In genomic region chr3:60575945-60576344, GRCm38 (mm10) we compare ENCODE assay signal across 9 mouse cellular contexts.
DNase-seq lines count a peak whose midpoint lies in the region; ATAC-seq and TF ChIP-seq lines count a peak whose summit lies in the region.
"Had no signal": no experiment of that assay in that cellular context is flagged by ENCODE, and none has a peak within 500 bp of the region (broad histone marks: within the 10 kb centered on the region; RNA-seq: fewer than 3 reads in every experiment).

No protein-coding gene starts in this region.

- in situ Hi-C loops in CH12.LX (cut with MboI; ENCODE audit: low pct_ligation_motif_present, low pct_unique_long_range_greater_than_20kb, low sequenced_read_pairs): no loop called here

- WGBS in forebrain, postnatal 0 days: 23% methylated on average over 2 of the region's 2 CpGs
- 46% methylated on average over 2 of the region's 2 CpGs for WGBS in forebrain, embryonic 12.5 days
- WGBS in kidney, adult 2 months: 15% methylated on average over 2 of the region's 2 CpGs
- WGBS in kidney, embryonic 14.5 days: 51% methylated on average over 2 of the region's 2 CpGs

- DNase-seq in forebrain, postnatal 0 days: no peak
- no peak for DNase-seq in kidney, adult 2 months
- DNase-seq in CH12.LX (ENCODE audit: extremely low read depth): no peak
- no peak for DNase-seq in kidney, postnatal 14 days
- no peak for DNase-seq in frontal cortex, adult 2 months (ENCODE audit: extremely low spot score in 1 of 2, low spot score in 1 of 2)

- no peak overlapping the region for H3ac ChIP-seq in myocyte (ENCODE audit: control insufficient read depth, insufficient read length)

- H3K4me1 ChIP-seq in forebrain, postnatal 0 days (ENCODE audit: insufficient read depth): peaks cover 19% of the 10 kb centered on the region
- 0 out of 2 replicates have a peak, but pooled peaks cover 8% of the 10 kb centered on the region for H3K4me1 ChIP-seq in forebrain, embryonic 12.5 days
- peaks cover 25% of the 10 kb centered on the region; the same call in 1 of the 2 replicates for H3K4me1 ChIP-seq in kidney, adult 2 months (ENCODE audit: control insufficient read depth, insufficient read depth, low read length)
- H3K4me1 ChIP-seq in kidney, embryonic 14.5 days (ENCODE audit: control insufficient read depth, insufficient read depth, low read length): 0 out of 2 replicates have a peak, but pooled peaks cover 7% of the 10 kb centered on the region
- H3K4me1 ChIP-seq in CH12.LX (ENCODE audit: control insufficient read depth in 1 of 2, insufficient read depth in 2 of 2): peaks cover 13 to 96% of the 10 kb centered on the region in 2 experiments

- no peaks in the 10 kb centered on the region for H3K36me3 ChIP-seq in forebrain, postnatal 0 days (ENCODE audit: insufficient read depth)
- H3K36me3 ChIP-seq in forebrain, embryonic 12.5 days (replicated peaks): no peaks in the 10 kb centered on the region
- no peaks in the 10 kb centered on the region for H3K36me3 ChIP-seq in kidney, adult 2 months (ENCODE audit: control insufficient read depth, insufficient read depth, low read length)
- no peaks in the 10 kb centered on the region for H3K36me3 ChIP-seq in kidney, embryonic 14.5 days (ENCODE audit: control insufficient read depth, insufficient read depth, low read length)
- H3K36me3 ChIP-seq in CH12.LX (replicated peaks in 1 of 2; ENCODE audit: control insufficient read depth in 1 of 2, insufficient read depth in 1 of 2, low read length in 1 of 2) (peaks cover 2 to 34% of the 10 kb centered on the region in 2 experiments), myocyte (ENCODE audit: control insufficient read depth, insufficient read depth) (no peaks in the 10 kb centered on the region)
- H3K36me3 ChIP-seq: midbrain, embryonic 10.5 days had no signal

- peak overlapping the region; percentile 17; the same call in 1 of the 2 replicates for H3K4me2 ChIP-seq in forebrain, postnatal 0 days (ENCODE audit: low read depth)
- H3K4me2 ChIP-seq in forebrain, embryonic 12.5 days: no peak overlapping the region
- no peak overlapping the region for H3K4me2 ChIP-seq in kidney, embryonic 14.5 days (replicated peaks; ENCODE audit: low read depth, low read length)
- H3K4me2 ChIP-seq in CH12.LX (ENCODE audit: insufficient read depth, low read depth, poor library complexity, severe bottlenecking): peak overlapping the region; percentile 89
- peak overlapping the region; percentile 27 for H3K4me2 ChIP-seq in myocyte (ENCODE audit: low read depth)

- H3K79me2 ChIP-seq in CH12.LX (replicated peaks; ENCODE audit: control insufficient read depth, extremely low read depth, insufficient read depth, poor library complexity, severe bottlenecking) (peaks cover 83% of the 10 kb centered on the region), myocyte (ENCODE audit: control insufficient read depth, insufficient read depth) (peaks cover 99% of the 10 kb centered on the region)

- TF ChIP-seq EP300 in CH12.LX (IDR thresholded peaks at IDR 0.05; ENCODE audit: low read length): no peak

- H3K27ac ChIP-seq in forebrain, postnatal 0 days (ENCODE audit: low read depth, low read length): no peak overlapping the region
- no peak overlapping the region for H3K27ac ChIP-seq in forebrain, embryonic 12.5 days
- peak overlapping the region; percentile 90; the same call in 1 of the 2 replicates for H3K27ac ChIP-seq in kidney, adult 2 months (ENCODE audit: insufficient read depth, low read depth, low read length)
- H3K27ac ChIP-seq in kidney, embryonic 14.5 days (ENCODE audit: low read depth, low read length): no peak overlapping the region
- no peak overlapping the region; the same call in 1 of the 2 replicates for H3K27ac ChIP-seq in CH12.LX (ENCODE audit: insufficient read depth, low read depth)
- H3K27ac ChIP-seq: midbrain, embryonic 10.5 days had no signal

- H3K4me3 ChIP-seq in forebrain, postnatal 0 days (ENCODE audit: low read depth, low read length): no peak overlapping the region
- H3K4me3 ChIP-seq in forebrain, embryonic 12.5 days (replicated peaks): no peak overlapping the region
- H3K4me3 ChIP-seq in kidney, adult 2 months (ENCODE audit: insufficient read depth, low read depth, low read length): no peak overlapping the region
- no peak overlapping the region for H3K4me3 ChIP-seq in kidney, embryonic 14.5 days (ENCODE audit: low read length)
- H3K4me3 ChIP-seq in CH12.LX (replicated peaks in 1 of 3; ENCODE audit: low read depth in 2 of 3, low read length in 2 of 3, poor library complexity in 1 of 3) (no peak overlapping the region), myocyte (no peak overlapping the region)
- H3K4me3 ChIP-seq: midbrain, embryonic 10.5 days had no signal

- no peak overlapping the region for H3K9ac ChIP-seq in forebrain, postnatal 0 days
- H3K9ac ChIP-seq in forebrain, embryonic 12.5 days: no peak overlapping the region
- H3K9ac ChIP-seq in kidney, embryonic 14.5 days (ENCODE audit: low read depth, low read length): no peak overlapping the region
- peak overlapping the region; percentile 44; the same call in 1 of the 2 replicates for H3K9ac ChIP-seq in CH12.LX (ENCODE audit: insufficient read depth, low read depth)

- no peak for TF ChIP-seq CTCF in forebrain, postnatal 0 days (IDR thresholded peaks at IDR 0.05; ENCODE audit: low read depth)
- no peak for TF ChIP-seq CTCF in kidney, adult 2 months (conservative IDR thresholded peaks at IDR 0.05; ENCODE audit: insufficient read depth, insufficient read length, low read depth, low read length)
- no peak for TF ChIP-seq CTCF in CH12.LX (conservative IDR thresholded peaks at IDR 0.05 in 1 of 2, IDR thresholded peaks at IDR 0.05 in 1 of 2; ENCODE audit: low read depth in 2 of 2, low read length in 2 of 2)

- no peak for TF ChIP-seq RAD21 in CH12.LX (IDR thresholded peaks at IDR 0.05; ENCODE audit: low read depth, low read length)

- dilution Hi-C loops in CH12.LX (cut with MboI; ENCODE audit: extremely low pct_ligation_motif_present, extremely low pct_unique_long_range_greater_than_20kb, low sequenced_read_pairs): no loop called here

- no peak for TF ChIP-seq POLR2A in kidney, adult 2 months (IDR thresholded peaks at IDR 0.05; ENCODE audit: low read depth, low read length)
- TF ChIP-seq POLR2A in CH12.LX (IDR thresholded peaks at IDR 0.05; ENCODE audit: low read depth, low read length): no peak
- TF ChIP-seq POLR2A in myocyte (IDR thresholded peaks at IDR 0.05; ENCODE audit: insufficient read length, low read depth): no peak

- no peak for ATAC-seq in forebrain, postnatal 0 days
- ATAC-seq in forebrain, embryonic 12.5 days (ENCODE audit: low FRiP score): no peak
- ATAC-seq in kidney, embryonic 14.5 days (ENCODE audit: low FRiP score, low TSS enrichment): no peak

- H3K27me3 ChIP-seq in forebrain, postnatal 0 days (ENCODE audit: insufficient read depth, low read length): no peaks in the 10 kb centered on the region
- no peaks in the 10 kb centered on the region for H3K27me3 ChIP-seq in forebrain, embryonic 12.5 days
- no peaks in the 10 kb centered on the region for H3K27me3 ChIP-seq in kidney, adult 2 months (replicated peaks; ENCODE audit: control insufficient read depth, insufficient read depth, low read length)
- H3K27me3 ChIP-seq in kidney, embryonic 14.5 days (ENCODE audit: control insufficient read depth, insufficient read depth, low read length): no peaks in the 10 kb centered on the region
- H3K27me3 ChIP-seq in CH12.LX (replicated peaks): no peaks in the 10 kb centered on the region
- H3K27me3 ChIP-seq in myocyte (ENCODE audit: control insufficient read depth, insufficient read depth, insufficient read length): no peaks in the 10 kb centered on the region

- H3K9me3 ChIP-seq in forebrain, postnatal 0 days (ENCODE audit: low read length): no peaks in the 10 kb centered on the region
- no peaks in the 10 kb centered on the region for H3K9me3 ChIP-seq in forebrain, embryonic 12.5 days
- H3K9me3 ChIP-seq in kidney, embryonic 14.5 days (ENCODE audit: control insufficient read depth, low read length): no peaks in the 10 kb centered on the region
- no peaks in the 10 kb centered on the region for H3K9me3 ChIP-seq in CH12.LX (replicated peaks; ENCODE audit: low read length)
- H3K9me3 ChIP-seq: midbrain, embryonic 10.5 days had no signal

TF ChIP-seq in CH12.LX, 34 proteins besides CTCF, POLR2A, EP300 and RAD21:
- TF ChIP-seq TBP (conservative IDR thresholded peaks at IDR 0.05; ENCODE audit: low read depth, low read length): no peak
- TF ChIP-seq UBTF (IDR thresholded peaks at IDR 0.05; ENCODE audit: low read depth, low read length): no peak
- TF ChIP-seq ZMIZ1 (IDR thresholded peaks at IDR 0.05; ENCODE audit: low read depth, low read length): no peak
- no peak for TF ChIP-seq BHLHE40 (IDR thresholded peaks at IDR 0.05; ENCODE audit: low read depth, low read length)
- TF ChIP-seq MAX (IDR thresholded peaks at IDR 0.05; ENCODE audit: low read length): no peak
- no peak for TF ChIP-seq JUND (conservative IDR thresholded peaks at IDR 0.05; ENCODE audit: low read depth, low read length)
- TF ChIP-seq TCF12 (IDR thresholded peaks at IDR 0.05; ENCODE audit: low read depth, low read length): no peak

TF ChIP-seq in myocyte, 11 proteins besides CTCF, POLR2A, EP300 and RAD21:
- no peak for TF ChIP-seq REST (IDR thresholded peaks at IDR 0.05; ENCODE audit: insufficient read depth, insufficient read length)

Comparison
In these comparisons a context has a peak if more than half of its experiments do, and no peak if none do; other contexts are left out.
1. H3K4me2 ChIP-seq: peak in forebrain, postnatal 0 days (single experiment), CH12.LX (single experiment) and myocyte (single experiment); none in forebrain, embryonic 12.5 days (single experiment) and kidney, embryonic 14.5 days (single experiment).